Mouse (Mus musculus) cerebellum, adult 2 months (tissue): ENCODE results near the gene Bco2.

Experiments
- CTCF ChIP-seq: fragments of 200-500 bp; IDR thresholded peaks from 2 replicates; pipeline ENCODE4 v1.5.1; 2011; ENCODE audit warnings: low read depth, mild to moderate bottlenecking, control low read depth, low read length, moderate library complexity, borderline replicate concordance; ENCODE audit not compliant: insufficient read depth
- POLR2A ChIP-seq: fragments of 200-500 bp; IDR thresholded peaks from 2 replicates; pipeline ENCODE4 v1.6.1; 2011; ENCODE audit warnings: low read length, control low read depth, borderline replicate concordance; ENCODE audit not compliant: insufficient read depth

DNA sequence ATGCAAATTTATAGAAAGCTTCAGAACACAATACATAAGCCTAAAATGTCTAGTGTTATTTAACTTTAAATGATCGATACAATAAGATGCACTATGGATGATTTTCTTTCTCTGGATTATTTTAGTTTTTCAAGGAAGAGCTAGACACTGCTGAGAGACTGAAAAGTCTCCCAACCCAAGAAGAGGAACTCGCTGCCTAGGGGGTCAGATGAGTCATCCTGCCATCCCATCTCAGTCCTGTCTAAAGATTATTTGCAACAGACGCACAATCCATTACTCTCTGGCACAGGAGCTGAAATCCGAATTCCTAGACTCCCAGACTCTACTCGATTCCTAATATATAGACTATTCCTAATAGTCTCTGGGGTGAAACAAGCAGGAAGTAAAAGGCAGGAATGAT, 2.8 kb downstream of the Bco2 start:
- TF ChIP-seq CTCF (no peak), POLR2A (no peak)
